Mouse (Mus musculus) hindlimb bud, embryonic 11.5 days (tissue): Measurements from ENCODE around the gene Rptor.

Source experiments
- DNase-seq: peaks from one replicate; pipeline ENCODE4 v3.0.0-alpha.2; 2012; ENCODE audit warnings: low read depth, low spot score; ENCODE audit errors: extremely low spot score

The Rptor gene

GRCm38 (mm10) chr11:119602763-119603526 is at the start of gene Rptor:
Gene Rptor (plus strand): TSS chr11:119602905.
- DNase-seq: peak; percentile 93

GRCm38 (mm10) chr11:119554706-119555105 is 48.0 kb upstream of the Rptor start:
- DNase-seq: no peak

GRCm38 (mm10) chr11:119555170-119555569 is 47.5 kb upstream of the Rptor start:
- DNase-seq: no peak

GRCm38 (mm10) chr11:119557940-119558869 is 44.5 kb upstream of the Rptor start:
- no peak for DNase-seq

- peak; percentile 20 for DNase-seq
Measured at GRCm38 (mm10) chr11:119558870-119559610, 43.7 kb upstream of the Rptor start.

GRCm38 (mm10) chr11:119562286-119562685 is 40.4 kb upstream of the Rptor start:
- no peak for DNase-seq

GRCm38 (mm10) chr11:119563166-119563565 is 39.5 kb upstream of the Rptor start:
- no peak for DNase-seq

GRCm38 (mm10) chr11:119564383-119564782 is 38.3 kb upstream of the Rptor start:
- DNase-seq: no peak

- no peak for DNase-seq
Measured at GRCm38 (mm10) chr11:119565021-119565420, 37.7 kb upstream of the Rptor start.

GRCm38 (mm10) chr11:119565684-119566083 is 37.0 kb upstream of the Rptor start:
- DNase-seq: no peak

- no peak for DNase-seq
Measured at GRCm38 (mm10) chr11:119566188-119566587, 36.5 kb upstream of the Rptor start.

GRCm38 (mm10) chr11:119572316-119573010 is 30.2 kb upstream of the Rptor start:
- no peak for DNase-seq

- DNase-seq: no peak
Measured at GRCm38 (mm10) chr11:119576855-119577254, 25.9 kb upstream of the Rptor start.

GRCm38 (mm10) chr11:119577721-119578120 is 25.0 kb upstream of the Rptor start:
- no peak for DNase-seq

- DNase-seq: no peak
Measured at GRCm38 (mm10) chr11:119586511-119586910, 16.2 kb upstream of the Rptor start.

GRCm38 (mm10) chr11:119587112-119587511 is 15.6 kb upstream of the Rptor start:
- no peak for DNase-seq

GRCm38 (mm10) chr11:119589242-119589641 is 13.5 kb upstream of the Rptor start:
- no peak for DNase-seq

GRCm38 (mm10) chr11:119593966-119594365 is 8.7 kb upstream of the Rptor start:
- DNase-seq: no peak

GRCm38 (mm10) chr11:119598856-119599255 is 3.8 kb upstream of the Rptor start:
- DNase-seq: no peak

GRCm38 (mm10) chr11:119600286-119600685 is 2.4 kb upstream of the Rptor start:
- no peak for DNase-seq
